Mouse (Mus musculus) bone marrow macrophage, adult 2 months (primary cell): ENCODE data around the gene Fbxo28.

Source experiments
- CTCF ChIP-seq: IDR thresholded peaks from 2 replicates; pipeline ENCODE4 v1.5.1; 2012; ENCODE audit warnings: low read depth, mild to moderate bottlenecking, low read length, moderate library complexity
- POLR2A ChIP-seq: IDR thresholded peaks from 2 replicates; pipeline ENCODE4 v1.6.1; 2012; ENCODE audit warnings: mild to moderate bottlenecking, low read depth, low read length, borderline replicate concordance

GRCm38 (mm10) chr1:182288601-182289000 lies 52.8 kb downstream of the Fbxo28 start:
- TF ChIP-seq POLR2A: no peak
- TF ChIP-seq CTCF: no peak
